Mouse (Mus musculus): ENCODE data around the gene C8a. TPM values are rescaled to one million over a fixed set of nuclear protein-coding genes. Genes with fewer than 3 reads are reported as not detected.
A peak's percentile ranks its signal among the peaks of the same experiment; 100 is the strongest.

The C8a gene
- polyA plus RNA-seq (2014; fragmentation: Nextera tagmentation; extraction: Ambion mirVana), result not detected in 2 replicates

DNA sequence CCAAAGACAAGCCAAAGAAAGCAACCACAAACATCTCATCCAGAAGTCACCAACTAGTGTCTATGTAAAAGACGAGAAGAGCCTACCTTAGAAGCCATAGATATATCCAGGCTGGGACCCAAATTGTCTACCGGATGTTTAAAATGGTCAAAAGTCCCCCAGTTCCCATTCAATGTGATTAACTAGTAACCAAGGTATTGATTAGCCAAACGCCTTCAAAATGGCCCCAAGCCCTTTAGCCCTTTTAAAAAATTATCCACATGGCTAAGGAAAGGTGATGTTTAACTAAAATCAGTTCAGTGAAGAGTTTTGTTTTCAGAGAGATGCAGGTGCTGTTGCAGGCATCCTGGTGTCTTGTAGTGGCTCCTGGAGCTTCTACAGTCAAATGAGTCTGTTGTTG is at the start of gene C8a:
Gene C8a, minus strand, starts transcription at position 76 of the 400 bp plus-strand sequence.
- 90% methylated on average over 3 of the region's 3 CpGs for WGBS
- ATAC-seq (replicated peaks; ENCODE audit: low FRiP score) (no peak), DNase-seq (ENCODE audit: low spot score) (no peak)
- no peaks in the 10 kb centered on the region; the same call in 1 of the 2 replicates for H3K9me3 ChIP-seq (ENCODE audit: control insufficient read depth, low read length)
- H3K36me3 ChIP-seq (ENCODE audit: control insufficient read depth, insufficient read depth, low read length), result no peaks in the 10 kb centered on the region
- H3K4me1 ChIP-seq (replicated peaks; ENCODE audit: control insufficient read depth, insufficient read depth, low read length), result no peaks in the 10 kb centered on the region
- no peak within 1 kb of the TSS for H3K4me3 ChIP-seq (ENCODE audit: low read depth, low read length)
- H3K4me2 ChIP-seq (ENCODE audit: low read depth, low read length, severe bottlenecking), result no peak within 1 kb of the TSS
- no peak within 1 kb of the TSS for H3K27ac ChIP-seq (ENCODE audit: low read depth, low read length)
- H3K9ac ChIP-seq (ENCODE audit: low read length), result no peak within 1 kb of the TSS
- H3K27me3 ChIP-seq (ENCODE audit: control insufficient read depth, insufficient read depth, low read length), result no peaks in the 10 kb centered on the region

GRCm38 (mm10) chr4:104925383-104925782 is 49.2 kb upstream of the C8a start:
- 87% methylated on average over 5 of the region's 5 CpGs for WGBS
- DNase-seq (ENCODE audit: low spot score) (no peak), ATAC-seq (replicated peaks; ENCODE audit: low FRiP score) (no peak)
- Histone ChIP-seq H3K27ac (ENCODE audit: low read depth, low read length) (no peak overlapping the region), H3K9me3 (ENCODE audit: control insufficient read depth, low read length) (no peaks in the 10 kb centered on the region), H3K9ac (ENCODE audit: low read length) (no peak overlapping the region), H3K27me3 (ENCODE audit: control insufficient read depth, insufficient read depth, low read length) (no peaks in the 10 kb centered on the region), H3K4me1 (replicated peaks; ENCODE audit: control insufficient read depth, insufficient read depth, low read length) (no peaks in the 10 kb centered on the region), H3K4me3 (ENCODE audit: low read depth, low read length) (no peak overlapping the region), H3K4me2 (ENCODE audit: low read depth, low read length, severe bottlenecking) (no peak overlapping the region), H3K36me3 (ENCODE audit: control insufficient read depth, insufficient read depth, low read length) (no peaks in the 10 kb centered on the region)

DNA sequence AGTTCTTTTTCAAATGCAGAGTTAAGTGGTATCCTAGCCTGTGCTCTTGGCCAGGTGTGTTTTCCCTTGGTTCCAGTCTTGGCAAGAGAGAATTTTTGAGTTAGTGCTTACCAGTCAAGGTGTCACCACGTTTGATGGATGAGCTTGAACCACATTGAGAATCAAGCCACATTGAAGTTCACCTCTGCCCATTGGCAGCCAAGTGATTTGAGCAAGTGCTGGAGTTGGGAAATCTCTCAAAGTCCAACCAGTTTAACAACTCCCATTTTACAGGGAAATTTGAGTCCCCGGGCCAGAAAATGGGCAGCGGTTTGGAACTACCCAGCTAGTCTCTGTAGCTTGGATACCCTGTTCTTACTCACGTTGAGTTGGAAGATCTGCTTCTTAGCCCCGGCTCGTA is 41.8 kb upstream of the C8a start:
- ATAC-seq (replicated peaks; ENCODE audit: low FRiP score), result no peak
- Histone ChIP-seq H3K4me1 (replicated peaks; ENCODE audit: control insufficient read depth, insufficient read depth, low read length) (no peaks in the 10 kb centered on the region; the same call in 1 of the 2 replicates), H3K36me3 (ENCODE audit: control insufficient read depth, insufficient read depth, low read length) (no peaks in the 10 kb centered on the region), H3K27me3 (ENCODE audit: control insufficient read depth, insufficient read depth, low read length) (no peaks in the 10 kb centered on the region; the same call in 1 of the 2 replicates), H3K27ac (ENCODE audit: low read depth, low read length) (no peak overlapping the region), H3K9ac (ENCODE audit: low read length) (no peak overlapping the region), H3K9me3 (ENCODE audit: control insufficient read depth, low read length) (no peaks in the 10 kb centered on the region), H3K4me3 (ENCODE audit: low read depth, low read length) (no peak overlapping the region), H3K4me2 (ENCODE audit: low read depth, low read length, severe bottlenecking) (no peak overlapping the region)
- DNase-seq (ENCODE audit: low spot score), result no peak
- 89% methylated on average over 6 of the region's 6 CpGs for WGBS

GRCm38 (mm10) chr4:104914711-104915247 is 38.6 kb upstream of the C8a start:
- no peak overlapping the region for H3K9ac ChIP-seq (ENCODE audit: low read length)
- H3K36me3 ChIP-seq (ENCODE audit: control insufficient read depth, insufficient read depth, low read length), result no peaks in the 10 kb centered on the region
- H3K9me3 ChIP-seq (ENCODE audit: control insufficient read depth, low read length), result no peaks in the 10 kb centered on the region
- ATAC-seq (replicated peaks; ENCODE audit: low FRiP score) (no peak), DNase-seq (ENCODE audit: low spot score) (no peak)
- H3K27me3 ChIP-seq (ENCODE audit: control insufficient read depth, insufficient read depth, low read length), result no peaks in the 10 kb centered on the region; the same call in 1 of the 2 replicates
- no peak overlapping the region for H3K4me2 ChIP-seq (ENCODE audit: low read depth, low read length, severe bottlenecking)
- H3K27ac ChIP-seq (ENCODE audit: low read depth, low read length), result no peak overlapping the region
- no peaks in the 10 kb centered on the region; the same call in 1 of the 2 replicates for H3K4me1 ChIP-seq (replicated peaks; ENCODE audit: control insufficient read depth, insufficient read depth, low read length)
- H3K4me3 ChIP-seq (ENCODE audit: low read depth, low read length), result no peak overlapping the region
- 77% methylated on average over 6 of the region's 6 CpGs for WGBS

DNA sequence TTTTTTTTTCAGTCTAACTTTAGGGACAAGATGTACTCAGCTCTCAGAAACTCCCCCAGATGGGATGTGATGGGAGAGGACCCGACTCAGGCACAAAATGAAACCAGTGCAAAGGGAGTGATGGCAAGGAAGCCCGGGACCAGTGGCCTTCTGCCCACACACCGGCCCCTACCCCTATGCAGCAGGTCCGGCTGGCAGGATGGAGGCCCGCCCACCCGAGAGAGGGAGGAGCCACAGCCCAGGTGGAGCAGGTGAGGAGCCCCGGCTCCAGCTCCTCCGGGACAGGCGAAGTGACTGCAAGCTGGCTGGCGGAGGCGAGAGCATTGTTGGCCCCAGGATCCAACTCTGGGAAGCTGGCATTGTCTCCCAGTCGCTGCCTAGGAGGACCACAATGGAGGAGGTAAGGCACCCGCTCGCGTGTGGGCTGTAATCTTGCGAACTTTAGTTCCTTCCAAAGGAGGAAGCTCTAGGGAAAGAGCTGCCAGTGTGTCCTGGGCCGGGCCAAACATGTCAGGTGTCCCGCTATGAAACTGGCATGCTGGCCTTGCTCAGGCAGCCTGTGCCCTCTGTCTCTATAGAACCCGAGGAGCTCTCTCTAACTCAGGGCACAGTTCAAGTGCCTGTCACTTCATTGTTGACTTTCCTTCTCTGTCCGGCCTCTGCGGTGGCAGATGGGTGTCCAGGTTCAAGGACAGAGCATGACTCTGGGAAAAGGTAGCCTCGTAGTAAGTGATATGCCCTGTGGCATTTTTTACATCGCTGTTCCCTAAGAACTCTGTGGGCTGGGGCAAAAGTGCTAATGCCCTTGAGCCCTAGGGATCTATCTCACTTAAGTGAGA is 37.3 kb upstream of the C8a start, which contains the start of gene Fyb2:
Gene Fyb2, plus strand, starts transcription at position 166 of the 839 bp plus-strand sequence.
- no peak within 1 kb of the TSS for H3K4me3 ChIP-seq (ENCODE audit: low read depth, low read length)
- WGBS, result 17% methylated on average over 23 of the region's 23 CpGs
- ATAC-seq (replicated peaks; ENCODE audit: low FRiP score) (no peak), DNase-seq (ENCODE audit: low spot score) (no peak)
- no peak within 1 kb of the TSS for H3K9ac ChIP-seq (ENCODE audit: low read length)
- H3K9me3 ChIP-seq (ENCODE audit: control insufficient read depth, low read length), result no peaks in the 10 kb centered on the region
- no peak within 1 kb of the TSS for H3K27ac ChIP-seq (ENCODE audit: low read depth, low read length)
- H3K4me1 ChIP-seq (replicated peaks; ENCODE audit: control insufficient read depth, insufficient read depth, low read length), result no peaks in the 10 kb centered on the region; the same call in 1 of the 2 replicates
- H3K4me2 ChIP-seq (ENCODE audit: low read depth, low read length, severe bottlenecking), result peak within 1 kb of the TSS; percentile 44
- H3K27me3 ChIP-seq (ENCODE audit: control insufficient read depth, insufficient read depth, low read length), result no peaks in the 10 kb centered on the region; the same call in 1 of the 2 replicates
- no peaks in the 10 kb centered on the region for H3K36me3 ChIP-seq (ENCODE audit: control insufficient read depth, insufficient read depth, low read length)

GRCm38 (mm10) chr4:104911685-104912084 is 35.5 kb upstream of the C8a start:
- ATAC-seq (replicated peaks; ENCODE audit: low FRiP score), result peak; percentile 46; the same call in 1 of the 2 replicates
- no peak overlapping the region for H3K4me3 ChIP-seq (ENCODE audit: low read depth, low read length)
- no peak overlapping the region for H3K27ac ChIP-seq (ENCODE audit: low read depth, low read length)
- no peaks in the 10 kb centered on the region; the same call in 1 of the 2 replicates for H3K4me1 ChIP-seq (replicated peaks; ENCODE audit: control insufficient read depth, insufficient read depth, low read length)
- H3K9me3 ChIP-seq (ENCODE audit: control insufficient read depth, low read length), result no peaks in the 10 kb centered on the region
- H3K4me2 ChIP-seq (ENCODE audit: low read depth, low read length, severe bottlenecking), result no peak overlapping the region
- no peaks in the 10 kb centered on the region; the same call in 1 of the 2 replicates for H3K27me3 ChIP-seq (ENCODE audit: control insufficient read depth, insufficient read depth, low read length)
- peak; percentile 86 for DNase-seq (ENCODE audit: low spot score)
- H3K9ac ChIP-seq (ENCODE audit: low read length), result no peak overlapping the region
- WGBS, result 32% methylated on average over 7 of the region's 7 CpGs
- no peaks in the 10 kb centered on the region for H3K36me3 ChIP-seq (ENCODE audit: control insufficient read depth, insufficient read depth, low read length)

GRCm38 (mm10) chr4:104905049-104905448 is 28.9 kb upstream of the C8a start:
- H3K4me3 ChIP-seq (ENCODE audit: low read depth, low read length), result no peak overlapping the region
- no peaks in the 10 kb centered on the region for H3K4me1 ChIP-seq (replicated peaks; ENCODE audit: control insufficient read depth, insufficient read depth, low read length)
- ATAC-seq (replicated peaks; ENCODE audit: low FRiP score) (no peak), DNase-seq (ENCODE audit: low spot score) (no peak)
- H3K27me3 ChIP-seq (ENCODE audit: control insufficient read depth, insufficient read depth, low read length), result no peaks in the 10 kb centered on the region
- no peak overlapping the region for H3K27ac ChIP-seq (ENCODE audit: low read depth, low read length)
- no peaks in the 10 kb centered on the region for H3K36me3 ChIP-seq (ENCODE audit: control insufficient read depth, insufficient read depth, low read length)
- H3K9me3 ChIP-seq (ENCODE audit: control insufficient read depth, low read length), result no peaks in the 10 kb centered on the region
- 92% methylated on average over 6 of the region's 6 CpGs for WGBS
- H3K4me2 ChIP-seq (ENCODE audit: low read depth, low read length, severe bottlenecking), result no peak overlapping the region
- H3K9ac ChIP-seq (ENCODE audit: low read length), result no peak overlapping the region

- WGBS, result 83% methylated on average over 2 of the region's 2 CpGs
- no peak for ATAC-seq (replicated peaks; ENCODE audit: low FRiP score)
Observed at GRCm38 (mm10) chr4:104902836-104903235, 26.6 kb upstream of the C8a start.

More at GRCm38 (mm10) chr4:104902836-104903235, 26.6 kb upstream of the C8a start:
- H3K27ac ChIP-seq (ENCODE audit: low read depth, low read length), result no peak overlapping the region
- no peaks in the 10 kb centered on the region for H3K36me3 ChIP-seq (ENCODE audit: control insufficient read depth, insufficient read depth, low read length)
- H3K4me2 ChIP-seq (ENCODE audit: low read depth, low read length, severe bottlenecking), result no peak overlapping the region
- DNase-seq (ENCODE audit: low spot score), result no peak
- no peaks in the 10 kb centered on the region for H3K9me3 ChIP-seq (ENCODE audit: control insufficient read depth, low read length)
- no peak overlapping the region for H3K9ac ChIP-seq (ENCODE audit: low read length)
- no peaks in the 10 kb centered on the region for H3K4me1 ChIP-seq (replicated peaks; ENCODE audit: control insufficient read depth, insufficient read depth, low read length)
- no peaks in the 10 kb centered on the region for H3K27me3 ChIP-seq (ENCODE audit: control insufficient read depth, insufficient read depth, low read length)
- no peak overlapping the region for H3K4me3 ChIP-seq (ENCODE audit: low read depth, low read length)
